Comparison of ENCODE assay signal across 10 mouse cellular contexts in genomic region chr5:120558762-120559161, GRCm38 (mm10). TPM values are rescaled to one million over a fixed set of nuclear protein-coding genes. Genes with fewer than 3 reads are reported as not detected.
DNase-seq lines count a peak whose midpoint lies in the region; ATAC-seq and TF ChIP-seq lines count a peak whose summit lies in the region.
"Had no signal": no experiment of that assay in that cellular context is flagged by ENCODE, and none has a peak within 500 bp of the region (broad histone marks: within the 10 kb centered on the region; RNA-seq: fewer than 3 reads in every experiment).

No protein-coding gene starts in this region.

- DNase-seq in kidney, postnatal 4 days, result no peak
- peak; percentile 20 for DNase-seq in NIH3T3 (ENCODE audit: low read depth)
- DNase-seq in embryonic facial prominence, embryonic 14.5 days (ENCODE audit: low spot score), result no peak
- peak; percentile 68 for DNase-seq in liver, postnatal 0 days
- DNase-seq in layer of hippocampus, postnatal 10 days (ENCODE audit: low spot score in 2 of 2), result no peak
- DNase-seq: gastrocnemius, postnatal 25 days; right cerebral cortex, postnatal 25 days had no signal

- no peak overlapping the region; the same call in 1 of the 2 replicates for H3K9ac ChIP-seq in kidney, embryonic 15.5 days
- H3K9ac ChIP-seq in embryonic facial prominence, embryonic 14.5 days (ENCODE audit: low read depth, low read length), result 0 out of 2 replicates have a peak overlapping the region, but pooled peaks have one; percentile 37
- 0 out of 2 replicates have a peak overlapping the region, but pooled peaks have one; percentile 28 for H3K9ac ChIP-seq in liver, postnatal 0 days (replicated peaks)
- no peak overlapping the region for H3K9ac ChIP-seq in forebrain, embryonic 16.5 days (replicated peaks; ENCODE audit: low read depth, low read length)

- 0 out of 2 replicates have a peak, but pooled peaks have one; percentile 15 for TF ChIP-seq CTCF in liver, postnatal 0 days (IDR thresholded peaks at IDR 0.05; ENCODE audit: low read depth)

- no peaks in the 10 kb centered on the region for H3K9me3 ChIP-seq in kidney, embryonic 15.5 days (replicated peaks)
- no peaks in the 10 kb centered on the region for H3K9me3 ChIP-seq in embryonic facial prominence, embryonic 14.5 days (ENCODE audit: control insufficient read depth, low read length)
- H3K9me3 ChIP-seq in liver, postnatal 0 days (ENCODE audit: low read length), result no peaks in the 10 kb centered on the region
- no peaks in the 10 kb centered on the region for H3K9me3 ChIP-seq in forebrain, embryonic 16.5 days (ENCODE audit: control insufficient read depth, low read length)

- 66% methylated on average over 14 of the region's 14 CpGs for WGBS in kidney, embryonic 15.5 days
- 44% methylated on average over 14 of the region's 14 CpGs for WGBS in embryonic facial prominence, embryonic 14.5 days
- 14% methylated on average over 14 of the region's 14 CpGs for WGBS in liver, postnatal 0 days (ENCODE audit: insufficient replicate concordance)
- WGBS in forebrain, embryonic 16.5 days, result 82% methylated on average over 14 of the region's 14 CpGs

- H3K27me3 ChIP-seq in kidney, embryonic 15.5 days, result no peaks in the 10 kb centered on the region
- no peaks in the 10 kb centered on the region for H3K27me3 ChIP-seq in embryonic facial prominence, embryonic 14.5 days (replicated peaks; ENCODE audit: control insufficient read depth, insufficient read depth, low read length)
- no peaks in the 10 kb centered on the region for H3K27me3 ChIP-seq in liver, postnatal 0 days (ENCODE audit: insufficient read depth, low read length)
- no peaks in the 10 kb centered on the region for H3K27me3 ChIP-seq in forebrain, embryonic 16.5 days (replicated peaks; ENCODE audit: control insufficient read depth, insufficient read depth, low read length)

- peaks cover 66% of the 10 kb centered on the region for H3K4me1 ChIP-seq in kidney, embryonic 15.5 days
- H3K4me1 ChIP-seq in embryonic facial prominence, embryonic 14.5 days (ENCODE audit: control insufficient read depth, insufficient read depth, low read length), result peaks cover 46% of the 10 kb centered on the region
- peaks cover 37% of the 10 kb centered on the region for H3K4me1 ChIP-seq in liver, postnatal 0 days (ENCODE audit: insufficient read depth)
- H3K4me1 ChIP-seq in forebrain, embryonic 16.5 days (replicated peaks; ENCODE audit: control insufficient read depth, insufficient read depth, low read length), result peaks cover 11% of the 10 kb centered on the region

- H3K4me3 ChIP-seq in kidney, embryonic 15.5 days (replicated peaks), result no peak overlapping the region; the same call in 1 of the 2 replicates
- no peak overlapping the region for H3K4me3 ChIP-seq in embryonic facial prominence, embryonic 14.5 days (ENCODE audit: low read depth, low read length)
- H3K4me3 ChIP-seq in liver, postnatal 0 days (ENCODE audit: low read depth, low read length), result peak overlapping the region; percentile 29
- H3K4me3 ChIP-seq in forebrain, embryonic 16.5 days (replicated peaks; ENCODE audit: low read length), result no peak overlapping the region

- peak overlapping the region; percentile 32 for H3K4me2 ChIP-seq in kidney, embryonic 15.5 days
- H3K4me2 ChIP-seq in embryonic facial prominence, embryonic 14.5 days (ENCODE audit: low read depth, low read length), result peak overlapping the region; percentile 38; the same call in 1 of the 2 replicates
- H3K4me2 ChIP-seq in liver, postnatal 0 days (ENCODE audit: low read depth, low read length), result peak overlapping the region; percentile 67
- no peak overlapping the region for H3K4me2 ChIP-seq in forebrain, embryonic 16.5 days (ENCODE audit: low read length)

- peak; percentile 51; the same call in 1 of the 2 replicates for TF ChIP-seq EP300 in liver, postnatal 0 days (IDR thresholded peaks at IDR 0.05; ENCODE audit: low read depth)

- no peak for ATAC-seq in kidney, embryonic 15.5 days (replicated peaks; ENCODE audit: low FRiP score)
- no peak for ATAC-seq in embryonic facial prominence, embryonic 14.5 days (ENCODE audit: low read depth)
- peak; percentile 59 for ATAC-seq in liver, postnatal 0 days
- no peak for ATAC-seq in frontal cortex, adult (ENCODE audit: low TSS enrichment)
- no peak for ATAC-seq in forebrain, embryonic 16.5 days

- H3K27ac ChIP-seq in kidney, embryonic 15.5 days, result 0 out of 2 replicates have a peak overlapping the region, but pooled peaks have one; percentile 94
- H3K27ac ChIP-seq in embryonic facial prominence, embryonic 14.5 days (replicated peaks; ENCODE audit: low read depth, low read length), result peak overlapping the region; percentile 15; the same call in 1 of the 2 replicates
- H3K27ac ChIP-seq in liver, postnatal 0 days (ENCODE audit: low read depth), result peak overlapping the region; percentile 72; the same call in 1 of the 2 replicates
- no peak overlapping the region for H3K27ac ChIP-seq in forebrain, embryonic 16.5 days (ENCODE audit: low read length)

- peaks cover 37% of the 10 kb centered on the region for H3K36me3 ChIP-seq in kidney, embryonic 15.5 days
- peaks cover 33% of the 10 kb centered on the region for H3K36me3 ChIP-seq in embryonic facial prominence, embryonic 14.5 days (ENCODE audit: control insufficient read depth, insufficient read depth, low read length)
- H3K36me3 ChIP-seq in liver, postnatal 0 days (replicated peaks; ENCODE audit: insufficient read depth, low read length), result peaks cover 40% of the 10 kb centered on the region
- H3K36me3 ChIP-seq in forebrain, embryonic 16.5 days (ENCODE audit: control insufficient read depth, insufficient read depth), result no peaks in the 10 kb centered on the region; the same call in 1 of the 2 replicates

RNA-seq across cellular contexts. Expression of gene Tpcn1, which starts 29.7 kb away (rescaled TPM):
- polyA plus RNA-seq in kidney, embryonic 15.5 days (2015; fragmentation: Nextera tagmentation; extraction: Ambion mirVana), result 32.9 and 36.0 TPM in 2 replicates
- 24.8 and 26.7 TPM in 2 replicates for polyA plus RNA-seq in embryonic facial prominence, embryonic 14.5 days (2014; fragmentation: Nextera tagmentation; extraction: Ambion mirVana)
- 16.3 and 18.6 TPM in 2 replicates for polyA plus RNA-seq in liver, postnatal 0 days (2015; fragmentation: Nextera tagmentation; extraction: Ambion mirVana)
- 10 to 100 TPM; 44.1 to 47.4 TPM for total RNA-seq in layer of hippocampus, postnatal 10 days (2021)
- 15.4 and 18.3 TPM in 2 replicates for polyA plus RNA-seq in forebrain, embryonic 16.5 days (2015; fragmentation: Nextera tagmentation; extraction: Ambion mirVana)

RNA-seq across cellular contexts. Expression of gene Iqcd, which starts 30.1 kb away (rescaled TPM):
- polyA plus RNA-seq in kidney, embryonic 15.5 days (2015; fragmentation: Nextera tagmentation; extraction: Ambion mirVana), result 0.82 and 0.90 TPM in 2 replicates
- polyA plus RNA-seq in embryonic facial prominence, embryonic 14.5 days (2014; fragmentation: Nextera tagmentation; extraction: Ambion mirVana), result 0.60 and 1.7 TPM in 2 replicates
- 0.75 and 0.84 TPM in 2 replicates for polyA plus RNA-seq in liver, postnatal 0 days (2015; fragmentation: Nextera tagmentation; extraction: Ambion mirVana)
- 1 to 10 TPM in 1 of 2 experiments, under 1 TPM in 1; 0.91 to 1.2 TPM for total RNA-seq in layer of hippocampus, postnatal 10 days (2021)
- 0.98 and 1.0 TPM in 2 replicates for polyA plus RNA-seq in forebrain, embryonic 16.5 days (2015; fragmentation: Nextera tagmentation; extraction: Ambion mirVana)

RNA-seq across cellular contexts. Expression of gene Slc8b1, which starts 47.8 kb away (rescaled TPM):
- 9.4 and 9.7 TPM in 2 replicates for polyA plus RNA-seq in kidney, embryonic 15.5 days (2015; fragmentation: Nextera tagmentation; extraction: Ambion mirVana)
- polyA plus RNA-seq in embryonic facial prominence, embryonic 14.5 days (2014; fragmentation: Nextera tagmentation; extraction: Ambion mirVana), result 3.5 and 5.7 TPM in 2 replicates
- 15.3 and 17.1 TPM in 2 replicates for polyA plus RNA-seq in liver, postnatal 0 days (2015; fragmentation: Nextera tagmentation; extraction: Ambion mirVana)
- 1 to 10 TPM; 5.5 to 5.7 TPM for total RNA-seq in layer of hippocampus, postnatal 10 days (2021)
- polyA plus RNA-seq in forebrain, embryonic 16.5 days (2015; fragmentation: Nextera tagmentation; extraction: Ambion mirVana), result 1.9 and 2.0 TPM in 2 replicates

RNA-seq across cellular contexts. Expression of gene Rita1, which starts 53.6 kb away (rescaled TPM):
- polyA plus RNA-seq in kidney, embryonic 15.5 days (2015; fragmentation: Nextera tagmentation; extraction: Ambion mirVana), result 15.3 and 16.1 TPM in 2 replicates
- polyA plus RNA-seq in embryonic facial prominence, embryonic 14.5 days (2014; fragmentation: Nextera tagmentation; extraction: Ambion mirVana), result 9.9 and 11.4 TPM in 2 replicates
- 3.1 and 3.4 TPM in 2 replicates for polyA plus RNA-seq in liver, postnatal 0 days (2015; fragmentation: Nextera tagmentation; extraction: Ambion mirVana)
- 10 to 100 TPM; 24.1 to 27.3 TPM for total RNA-seq in layer of hippocampus, postnatal 10 days (2021)
- polyA plus RNA-seq in forebrain, embryonic 16.5 days (2015; fragmentation: Nextera tagmentation; extraction: Ambion mirVana), result 21.2 and 26.9 TPM in 2 replicates

RNA-seq across cellular contexts. Expression of gene Ddx54, which starts 53.8 kb away (rescaled TPM):
- 47.2 and 52.2 TPM in 2 replicates for polyA plus RNA-seq in kidney, embryonic 15.5 days (2015; fragmentation: Nextera tagmentation; extraction: Ambion mirVana)
- 28.2 and 36.4 TPM in 2 replicates for polyA plus RNA-seq in embryonic facial prominence, embryonic 14.5 days (2014; fragmentation: Nextera tagmentation; extraction: Ambion mirVana)
- 14.0 and 15.1 TPM in 2 replicates for polyA plus RNA-seq in liver, postnatal 0 days (2015; fragmentation: Nextera tagmentation; extraction: Ambion mirVana)
- 10 to 100 TPM; 45.0 to 45.1 TPM for total RNA-seq in layer of hippocampus, postnatal 10 days (2021)
- polyA plus RNA-seq in forebrain, embryonic 16.5 days (2015; fragmentation: Nextera tagmentation; extraction: Ambion mirVana), result 49.2 and 49.3 TPM in 2 replicates

Comparison
In these comparisons a context has a peak if more than half of its experiments do, and no peak if none do; other contexts are left out.
1. H3K9ac ChIP-seq: peak in embryonic facial prominence, embryonic 14.5 days (single experiment) and liver, postnatal 0 days (single experiment); none in kidney, embryonic 15.5 days (single experiment) and forebrain, embryonic 16.5 days (single experiment).
2. DNase-seq: peak in NIH3T3 (single experiment) and liver, postnatal 0 days (single experiment); none in kidney, postnatal 4 days (0 of 2), embryonic facial prominence, embryonic 14.5 days (single experiment) and layer of hippocampus, postnatal 10 days (0 of 2).